10 mouse cellular contexts compared by ENCODE assay signal in genomic region chr17:43630427-43630760, GRCm38 (mm10). TPM values are rescaled to one million over a fixed set of nuclear protein-coding genes. Genes with fewer than 3 reads are reported as not detected.
DNase-seq lines count a peak whose midpoint lies in the region; ATAC-seq lines count a peak whose summit lies in the region.
"Had no signal": no experiment of that assay in that cellular context is flagged by ENCODE, and none has a peak within 500 bp of the region (broad histone marks: within the 10 kb centered on the region; RNA-seq: fewer than 3 reads in every experiment).

No protein-coding gene starts in this region.

- WGBS in liver, embryonic 11.5 days = 47% methylated on average over 13 of the region's 13 CpGs
- 45% methylated on average over 13 of the region's 13 CpGs for WGBS in forebrain, embryonic 10.5 days
- WGBS in intestine, embryonic 15.5 days = 56% methylated on average over 13 of the region's 13 CpGs
- WGBS in neural tube, embryonic 13.5 days = 45% methylated on average over 13 of the region's 13 CpGs

- H3K27ac ChIP-seq in liver, embryonic 11.5 days (ENCODE audit: low read depth, low read length) = no peak overlapping the region
- 0 out of 2 replicates have a peak overlapping the region, but pooled peaks have one; percentile 58 for H3K27ac ChIP-seq in forebrain, embryonic 10.5 days
- H3K27ac ChIP-seq in intestine, embryonic 15.5 days = no peak overlapping the region
- no peak overlapping the region for H3K27ac ChIP-seq in neural tube, embryonic 13.5 days (replicated peaks)
- H3K27ac ChIP-seq: liver, embryonic 15.5 days had no signal

- H3K27me3 ChIP-seq in liver, embryonic 11.5 days (replicated peaks; ENCODE audit: control insufficient read depth, insufficient read depth, low read length) = peaks cover 45% of the 10 kb centered on the region
- H3K27me3 ChIP-seq in forebrain, embryonic 10.5 days (ENCODE audit: poor library complexity, severe bottlenecking) = peaks cover 51% of the 10 kb centered on the region
- peaks cover 34% of the 10 kb centered on the region for H3K27me3 ChIP-seq in intestine, embryonic 15.5 days (replicated peaks)
- H3K27me3 ChIP-seq in neural tube, embryonic 13.5 days = peaks cover 54% of the 10 kb centered on the region

- H3K4me2 ChIP-seq in liver, embryonic 11.5 days = peak overlapping the region; percentile 68
- peak overlapping the region; percentile 88 for H3K4me2 ChIP-seq in intestine, embryonic 15.5 days (replicated peaks)
- peak overlapping the region; percentile 78 for H3K4me2 ChIP-seq in neural tube, embryonic 13.5 days

- no peaks in the 10 kb centered on the region; the same call in 1 of the 2 replicates for H3K4me1 ChIP-seq in liver, embryonic 11.5 days (replicated peaks; ENCODE audit: control insufficient read depth, insufficient read depth, low read length)
- peaks cover 14% of the 10 kb centered on the region for H3K4me1 ChIP-seq in forebrain, embryonic 10.5 days
- peaks cover 11% of the 10 kb centered on the region for H3K4me1 ChIP-seq in intestine, embryonic 15.5 days (replicated peaks)
- H3K4me1 ChIP-seq in neural tube, embryonic 13.5 days (replicated peaks) = peaks cover 18% of the 10 kb centered on the region

- no peaks in the 10 kb centered on the region for H3K36me3 ChIP-seq in liver, embryonic 11.5 days (ENCODE audit: control insufficient read depth, insufficient read depth, low read length)
- H3K36me3 ChIP-seq in forebrain, embryonic 10.5 days (replicated peaks) = no peaks in the 10 kb centered on the region
- no peaks in the 10 kb centered on the region for H3K36me3 ChIP-seq in intestine, embryonic 15.5 days
- no peaks in the 10 kb centered on the region for H3K36me3 ChIP-seq in neural tube, embryonic 13.5 days
- H3K36me3 ChIP-seq: liver, embryonic 15.5 days had no signal

- DNase-seq in liver, embryonic 11.5 days (ENCODE audit: low spot score) = no peak
- DNase-seq in liver = no peak
- DNase-seq in forebrain, embryonic 10.5 days (ENCODE audit: extremely low spot score, low spot score) = no peak
- no peak for DNase-seq in thymus, postnatal 14 days
- DNase-seq in layer of hippocampus, postnatal 36 days = no peak
- no peak for DNase-seq in adrenal gland, postnatal 4 days (ENCODE audit: low spot score in 2 of 2)
- DNase-seq: cerebellum, adult 11 months had no signal

- no peak overlapping the region for H3K9ac ChIP-seq in liver, embryonic 11.5 days (ENCODE audit: low read depth, low read length)
- no peak overlapping the region for H3K9ac ChIP-seq in intestine, embryonic 15.5 days
- peak overlapping the region; percentile 66; the same call in 1 of the 2 replicates for H3K9ac ChIP-seq in neural tube, embryonic 13.5 days
- H3K9ac ChIP-seq: liver, embryonic 15.5 days had no signal

- no peaks in the 10 kb centered on the region for H3K9me3 ChIP-seq in liver, embryonic 11.5 days (ENCODE audit: control insufficient read depth, low read length)
- H3K9me3 ChIP-seq in forebrain, embryonic 10.5 days = peaks cover 6% of the 10 kb centered on the region
- H3K9me3 ChIP-seq in intestine, embryonic 15.5 days = no peaks in the 10 kb centered on the region
- peaks cover 6% of the 10 kb centered on the region; the same call in 1 of the 2 replicates for H3K9me3 ChIP-seq in neural tube, embryonic 13.5 days
- H3K9me3 ChIP-seq: liver, embryonic 15.5 days had no signal

- ATAC-seq in liver, embryonic 11.5 days (replicated peaks; ENCODE audit: low FRiP score) = no peak
- peak; percentile 49; the same call in 1 of the 2 replicates for ATAC-seq in intestine, embryonic 15.5 days
- no peak for ATAC-seq in neural tube, embryonic 13.5 days (ENCODE audit: low read depth)

- H3K4me3 ChIP-seq in liver, embryonic 11.5 days (ENCODE audit: low read depth, low read length) = no peak overlapping the region; the same call in 1 of the 2 replicates
- H3K4me3 ChIP-seq in forebrain, embryonic 10.5 days = peak overlapping the region; percentile 57
- H3K4me3 ChIP-seq in intestine, embryonic 15.5 days (replicated peaks) = peak overlapping the region; percentile 41
- H3K4me3 ChIP-seq in neural tube, embryonic 13.5 days = peak overlapping the region; percentile 46

RNA-seq across cellular contexts. Expression of gene Tdrd6, which starts 0.3 kb away (rescaled TPM):
- polyA plus RNA-seq in liver, embryonic 11.5 days (2014; fragmentation: Nextera tagmentation; extraction: Ambion mirVana) = 0.15 TPM in 1 of 2 replicates, not detected in the other
- 0.02 and 0.37 TPM in 2 replicates for polyA plus RNA-seq in forebrain, embryonic 10.5 days (2016; fragmentation: Nextera tagmentation; extraction: Ambion mirVana)
- polyA plus RNA-seq in intestine, embryonic 15.5 days (2015; fragmentation: Nextera tagmentation; extraction: Ambion mirVana) = 0.46 and 0.73 TPM in 2 replicates
- polyA plus RNA-seq in neural tube, embryonic 13.5 days (2015; fragmentation: Nextera tagmentation; extraction: Ambion mirVana) = 0.25 and 0.87 TPM in 2 replicates
- total RNA-seq in layer of hippocampus, postnatal 36 days (2021) = under 1 TPM; 0.20 TPM
- total RNA-seq in adrenal gland, postnatal 4 days (2021) = under 1 TPM; 0.06 to 0.11 TPM
- polyA plus RNA-seq: liver, embryonic 15.5 days had no signal

RNA-seq across cellular contexts. Expression of gene Slc25a27, which starts 36.6 kb away (rescaled TPM):
- 4.4 and 6.0 TPM in 2 replicates for polyA plus RNA-seq in liver, embryonic 11.5 days (2014; fragmentation: Nextera tagmentation; extraction: Ambion mirVana)
- polyA plus RNA-seq in forebrain, embryonic 10.5 days (2016; fragmentation: Nextera tagmentation; extraction: Ambion mirVana) = 33.3 and 38.0 TPM in 2 replicates
- polyA plus RNA-seq in intestine, embryonic 15.5 days (2015; fragmentation: Nextera tagmentation; extraction: Ambion mirVana) = 12.1 and 13.7 TPM in 2 replicates
- 92.2 and 96.9 TPM in 2 replicates for polyA plus RNA-seq in neural tube, embryonic 13.5 days (2015; fragmentation: Nextera tagmentation; extraction: Ambion mirVana)
- total RNA-seq in layer of hippocampus, postnatal 36 days (2021) = 10 to 100 TPM; 35.1 to 41.0 TPM
- 10 to 100 TPM in 1 of 2 experiments, 1 to 10 TPM in 1; 9.8 to 13.5 TPM for total RNA-seq in adrenal gland, postnatal 4 days (2021)

RNA-seq across cellular contexts. Expression of gene Cyp39a1, which starts 36.8 kb away (rescaled TPM):
- 4.1 and 4.2 TPM in 2 replicates for polyA plus RNA-seq in liver, embryonic 11.5 days (2014; fragmentation: Nextera tagmentation; extraction: Ambion mirVana)
- polyA plus RNA-seq in forebrain, embryonic 10.5 days (2016; fragmentation: Nextera tagmentation; extraction: Ambion mirVana) = 34.6 and 36.3 TPM in 2 replicates
- polyA plus RNA-seq in intestine, embryonic 15.5 days (2015; fragmentation: Nextera tagmentation; extraction: Ambion mirVana) = 16.5 and 18.7 TPM in 2 replicates
- 13.2 TPM in 2 replicates for polyA plus RNA-seq in neural tube, embryonic 13.5 days (2015; fragmentation: Nextera tagmentation; extraction: Ambion mirVana)
- 1 to 10 TPM in 1 of 2 experiments, under 1 TPM in 1; 0.73 to 1.2 TPM for total RNA-seq in layer of hippocampus, postnatal 36 days (2021)
- 1 to 10 TPM; 8.6 to 10.0 TPM for total RNA-seq in adrenal gland, postnatal 4 days (2021)
